Mouse (Mus musculus) liver, embryonic 15.5 days (tissue): Measurements from ENCODE around the gene Ccser1. TPM values are rescaled to one million over a fixed set of nuclear protein-coding genes. Genes with fewer than 3 reads are reported as not detected.

Experiments
- ATAC-seq: fragments of 200-750 bp; cut with Nextera tagmentation; 2 replicates; pipeline ENCODE4 v1.8.0; 2017; ENCODE audit warnings: moderate number of reproducible peaks, mild to moderate bottlenecking, moderate library complexity; ENCODE audit not compliant: insufficient read depth
- H3K27ac ChIP-seq: fragments of 300-500 bp; sonication (generic); replicated peaks from 2 replicates; pipeline ENCODE4 v1.5.1; 2015; ENCODE audit warnings: mild to moderate bottlenecking, inconsistent platforms
- H3K27me3 ChIP-seq: fragments of 300-500 bp; sonication (generic); 2 replicates; pipeline ENCODE4 v1.6.1; 2015; ENCODE audit warnings: mild to moderate bottlenecking, inconsistent platforms
- H3K36me3 ChIP-seq: fragments of 300-500 bp; sonication (generic); replicated peaks from 2 replicates; pipeline ENCODE4 v1.6.1; 2015; ENCODE audit warnings: moderate library complexity, mild to moderate bottlenecking, inconsistent platforms
- H3K4me1 ChIP-seq: fragments of 300-500 bp; sonication (generic); replicated peaks from 2 replicates; pipeline ENCODE4 v1.6.1; 2015; ENCODE audit warnings: inconsistent platforms
- H3K4me2 ChIP-seq: fragments of 300-500 bp; sonication (generic); 2 replicates; pipeline ENCODE4 v1.6.1; 2015; ENCODE audit warnings: moderate library complexity, mild to moderate bottlenecking, inconsistent platforms
- H3K4me3 ChIP-seq: fragments of 300-500 bp; sonication (generic); replicated peaks from 2 replicates; pipeline ENCODE4 v1.5.1; 2015; ENCODE audit warnings: mild to moderate bottlenecking, inconsistent platforms
- H3K9ac ChIP-seq: fragments of 300-500 bp; sonication (generic); 2 replicates; pipeline ENCODE4 v1.6.1; 2015; ENCODE audit warnings: moderate library complexity, mild to moderate bottlenecking, inconsistent platforms
- H3K9me3 ChIP-seq: fragments of 300-500 bp; sonication (generic); replicated peaks from 2 replicates; pipeline ENCODE4 v1.6.1; 2016; ENCODE audit warnings: inconsistent platforms
- WGBS: fragments of 180-500 bp; shearing (Covaris S2); methylation state at CpG from one replicate; pipeline ENCODE4 v1.1.7; 2015; ENCODE audit warnings: mixed read lengths; ENCODE audit not compliant: insufficient replicate concordance; 5-methylcytosine and 5-hydroxymethylcytosine counted together
- polyA plus RNA-seq: library from polyadenylated mRNA; unstranded; fragments of >200 nt; fragmentation: Nextera tagmentation; extraction: Ambion mirVana; gene quantifications from 2 replicates; pipeline ENCODE4 v1.2.1, GENCODE M21; 2015

Gene Ccser1
- 0.23 TPM in 2 replicates for polyA plus RNA-seq

GRCm38 (mm10) chr6:61179949-61180755 is at the start of gene Ccser1:
TSS of gene Ccser1 (plus strand) at chr6:61180324.
- Histone ChIP-seq H3K9me3 (no peaks in the 10 kb centered on the region), H3K4me2 (peak within 1 kb of the TSS; percentile 79), H3K27me3 (peaks cover 37% of the 10 kb centered on the region), H3K9ac (no peak within 1 kb of the TSS), H3K4me3 (peak within 1 kb of the TSS; percentile 50), H3K36me3 (no peaks in the 10 kb centered on the region), H3K4me1 (0 out of 2 replicates have a peak, but pooled peaks cover 4% of the 10 kb centered on the region), H3K27ac (no peak within 1 kb of the TSS)
- peak; percentile 37; the same call in 1 of the 2 replicates for ATAC-seq
- under 1% methylated on average over 103 of the region's 105 CpGs for WGBS

- Histone ChIP-seq H3K4me2 (no peak overlapping the region), H3K36me3 (no peaks in the 10 kb centered on the region), H3K9ac (no peak overlapping the region), H3K4me3 (no peak overlapping the region), H3K4me1 (no peaks in the 10 kb centered on the region), H3K9me3 (no peaks in the 10 kb centered on the region), H3K27ac (no peak overlapping the region), H3K27me3 (no peaks in the 10 kb centered on the region)
- ATAC-seq: no peak
- 48% methylated on average over 2 of the region's 2 CpGs for WGBS
Observed at GRCm38 (mm10) chr6:61136436-61136835, 43.7 kb upstream of the Ccser1 start.

- no peak for ATAC-seq
- H3K9me3 ChIP-seq: no peaks in the 10 kb centered on the region
- H3K27ac ChIP-seq: no peak overlapping the region
- WGBS: 25% methylated on average over 1 of the region's 1 CpGs
- no peak overlapping the region for H3K4me3 ChIP-seq
- H3K9ac ChIP-seq: no peak overlapping the region
- H3K27me3 ChIP-seq: no peaks in the 10 kb centered on the region
- no peak overlapping the region for H3K4me2 ChIP-seq
- no peaks in the 10 kb centered on the region for H3K4me1 ChIP-seq
- no peaks in the 10 kb centered on the region for H3K36me3 ChIP-seq
Observed at GRCm38 (mm10) chr6:61143031-61143430, 37.1 kb upstream of the Ccser1 start.

- Histone ChIP-seq H3K4me2 (no peak overlapping the region), H3K36me3 (no peaks in the 10 kb centered on the region), H3K4me1 (no peaks in the 10 kb centered on the region), H3K9ac (no peak overlapping the region), H3K4me3 (no peak overlapping the region), H3K9me3 (no peaks in the 10 kb centered on the region), H3K27ac (no peak overlapping the region), H3K27me3 (no peaks in the 10 kb centered on the region)
- ATAC-seq: no peak
- WGBS: 64% methylated on average over 3 of the region's 3 CpGs
Observed at GRCm38 (mm10) chr6:61152924-61153323, 27.2 kb upstream of the Ccser1 start.

- 40% methylated on average over 6 of the region's 6 CpGs for WGBS
- H3K9me3 ChIP-seq: no peaks in the 10 kb centered on the region
- H3K36me3 ChIP-seq: no peaks in the 10 kb centered on the region
- no peak overlapping the region for H3K4me3 ChIP-seq
- no peak overlapping the region for H3K27ac ChIP-seq
- H3K4me2 ChIP-seq: no peak overlapping the region
- H3K9ac ChIP-seq: no peak overlapping the region
- H3K4me1 ChIP-seq: no peaks in the 10 kb centered on the region
- H3K27me3 ChIP-seq: no peaks in the 10 kb centered on the region
- no peak for ATAC-seq
Observed at GRCm38 (mm10) chr6:61154654-61155053, 25.5 kb upstream of the Ccser1 start.

GRCm38 (mm10) chr6:61155059-61155629 is 25.0 kb upstream of the Ccser1 start:
- Histone ChIP-seq H3K9me3 (no peaks in the 10 kb centered on the region), H3K9ac (no peak overlapping the region), H3K36me3 (no peaks in the 10 kb centered on the region), H3K27me3 (no peaks in the 10 kb centered on the region), H3K27ac (no peak overlapping the region), H3K4me1 (no peaks in the 10 kb centered on the region), H3K4me2 (no peak overlapping the region), H3K4me3 (no peak overlapping the region)
- 57% methylated on average over 8 of the region's 8 CpGs for WGBS
- ATAC-seq: no peak

- no peaks in the 10 kb centered on the region for H3K9me3 ChIP-seq
- no peaks in the 10 kb centered on the region for H3K4me1 ChIP-seq
- no peak for ATAC-seq
- no peak overlapping the region for H3K4me3 ChIP-seq
- no peaks in the 10 kb centered on the region for H3K36me3 ChIP-seq
- no peak overlapping the region for H3K27ac ChIP-seq
- no peaks in the 10 kb centered on the region for H3K27me3 ChIP-seq
- H3K4me2 ChIP-seq: no peak overlapping the region
- no peak overlapping the region for H3K9ac ChIP-seq
Observed at GRCm38 (mm10) chr6:61155718-61156117, 24.4 kb upstream of the Ccser1 start.

GRCm38 (mm10) chr6:61162117-61162516 is 18.0 kb upstream of the Ccser1 start:
- ATAC-seq: no peak
- no peaks in the 10 kb centered on the region for H3K9me3 ChIP-seq
- no peak overlapping the region for H3K4me2 ChIP-seq
- H3K27me3 ChIP-seq: no peaks in the 10 kb centered on the region
- H3K4me1 ChIP-seq: no peaks in the 10 kb centered on the region
- H3K4me3 ChIP-seq: no peak overlapping the region
- H3K27ac ChIP-seq: no peak overlapping the region
- H3K36me3 ChIP-seq: no peaks in the 10 kb centered on the region
- H3K9ac ChIP-seq: no peak overlapping the region

- Histone ChIP-seq H3K4me3 (no peak overlapping the region), H3K27me3 (no peaks in the 10 kb centered on the region), H3K4me2 (no peak overlapping the region), H3K4me1 (no peaks in the 10 kb centered on the region), H3K27ac (no peak overlapping the region), H3K9me3 (no peaks in the 10 kb centered on the region), H3K9ac (no peak overlapping the region), H3K36me3 (no peaks in the 10 kb centered on the region)
- 64% methylated on average over 1 of the region's 1 CpGs for WGBS
- no peak for ATAC-seq
Observed at GRCm38 (mm10) chr6:61166891-61167290, 13.2 kb upstream of the Ccser1 start.

GRCm38 (mm10) chr6:61176126-61176525 is 4.0 kb upstream of the Ccser1 start:
- Histone ChIP-seq H3K27ac (no peak overlapping the region), H3K4me3 (no peak overlapping the region), H3K4me2 (no peak overlapping the region), H3K36me3 (no peaks in the 10 kb centered on the region), H3K4me1 (0 out of 2 replicates have a peak, but pooled peaks cover 3% of the 10 kb centered on the region), H3K9ac (no peak overlapping the region), H3K9me3 (no peaks in the 10 kb centered on the region), H3K27me3 (peaks cover 30% of the 10 kb centered on the region)
- WGBS: 52% methylated on average over 1 of the region's 1 CpGs
- ATAC-seq: no peak

- H3K4me1 ChIP-seq: 0 out of 2 replicates have a peak, but pooled peaks cover 4% of the 10 kb centered on the region
- no peak for ATAC-seq
- no peak overlapping the region for H3K4me2 ChIP-seq
- H3K27me3 ChIP-seq: peaks cover 37% of the 10 kb centered on the region
- 65% methylated on average over 7 of the region's 7 CpGs for WGBS
- H3K9ac ChIP-seq: no peak overlapping the region
- H3K9me3 ChIP-seq: no peaks in the 10 kb centered on the region
- no peak overlapping the region for H3K4me3 ChIP-seq
- no peak overlapping the region for H3K27ac ChIP-seq
- no peaks in the 10 kb centered on the region for H3K36me3 ChIP-seq
Observed at GRCm38 (mm10) chr6:61177476-61177875, 2.6 kb upstream of the Ccser1 start.
